Mouse (Mus musculus) hindbrain, embryonic 13.5 days (tissue): ENCODE results near the gene Nsmce3. TPM values are rescaled to one million over a fixed set of nuclear protein-coding genes. Genes with fewer than 3 reads are reported as not detected.

Experiments used
- ATAC-seq: fragments of 200-750 bp; cut with Nextera tagmentation; 2 replicates; pipeline ENCODE4 v1.8.0; 2017; ENCODE audit warnings: moderate TSS enrichment; ENCODE audit not compliant: low FRiP score
- H3K27ac ChIP-seq: fragments of 300-500 bp; sonication (generic); 2 replicates; pipeline ENCODE4 v1.5.1; 2015; ENCODE audit warnings: inconsistent platforms, mild to moderate bottlenecking, moderate library complexity
- H3K27me3 ChIP-seq: fragments of 300-500 bp; sonication (generic); 2 replicates; pipeline ENCODE4 v1.6.1; 2015; ENCODE audit warnings: mild to moderate bottlenecking, inconsistent platforms
- H3K36me3 ChIP-seq: fragments of 300-500 bp; sonication (generic); 2 replicates; pipeline ENCODE4 v1.6.1; 2015; ENCODE audit warnings: mild to moderate bottlenecking, inconsistent platforms
- H3K4me1 ChIP-seq: fragments of 300-500 bp; sonication (generic); replicated peaks from 2 replicates; pipeline ENCODE4 v1.6.1; 2015; ENCODE audit warnings: inconsistent platforms
- H3K4me2 ChIP-seq: fragments of 300-500 bp; sonication (generic); 2 replicates; pipeline ENCODE4 v1.6.1; 2015; ENCODE audit warnings: inconsistent platforms, mild to moderate bottlenecking, moderate library complexity
- H3K4me3 ChIP-seq: fragments of 300-500 bp; sonication (generic); 2 replicates; pipeline ENCODE4 v1.5.1; 2015; ENCODE audit warnings: mild to moderate bottlenecking, inconsistent platforms
- H3K9ac ChIP-seq: fragments of 300-500 bp; sonication (generic); 2 replicates; pipeline ENCODE4 v1.6.1; 2015; ENCODE audit warnings: mild to moderate bottlenecking, inconsistent platforms
- H3K9me3 ChIP-seq: fragments of 300-500 bp; sonication (generic); 2 replicates; pipeline ENCODE4 v1.6.1; 2016; ENCODE audit warnings: inconsistent platforms
- WGBS: fragments of 180-500 bp; shearing (Covaris S2); methylation state at CpG from one replicate; pipeline ENCODE4 v1.1.7; 2015; 5-methylcytosine and 5-hydroxymethylcytosine counted together
- polyA plus RNA-seq: library from polyadenylated mRNA; unstranded; fragments of >200 nt; fragmentation: Nextera tagmentation; extraction: Ambion mirVana; gene quantifications from 2 replicates; pipeline ENCODE4 v1.2.1, GENCODE M21; 2015

The Nsmce3 gene
- polyA plus RNA-seq, 1 experiment from 2014 or later, result 10.8 TPM

DNA sequence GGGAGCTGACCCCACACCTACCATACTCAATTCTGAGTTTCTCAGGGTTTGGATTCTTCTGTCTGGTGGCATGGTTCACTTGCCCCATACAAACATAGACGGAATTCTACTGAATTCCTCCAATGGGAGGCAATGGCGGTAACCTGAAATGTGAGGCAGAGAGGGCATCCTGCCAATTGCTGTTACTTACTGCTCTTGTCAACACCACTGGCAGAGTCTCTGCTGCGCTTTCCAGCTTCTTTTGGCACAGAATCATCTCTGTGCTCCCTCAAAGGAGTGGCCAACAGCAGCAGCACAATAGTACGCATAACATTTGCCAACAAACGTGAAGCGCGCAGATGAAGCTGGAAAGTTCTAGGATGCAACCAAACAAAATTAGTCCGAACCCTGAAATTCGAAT, 17.1 kb upstream of the Nsmce3 start:
- 77% methylated on average over 9 of the region's 9 CpGs for WGBS
- Histone ChIP-seq H3K4me3 (no peak overlapping the region), H3K9ac (no peak overlapping the region), H3K4me1 (peaks cover 5% of the 10 kb centered on the region; the same call in 1 of the 2 replicates), H3K27ac (no peak overlapping the region), H3K27me3 (no peaks in the 10 kb centered on the region), H3K36me3 (no peaks in the 10 kb centered on the region), H3K4me2 (no peak overlapping the region), H3K9me3 (no peaks in the 10 kb centered on the region)
- peak; percentile 49; the same call in 1 of the 2 replicates for ATAC-seq

GRCm38 (mm10) chr7:64884187-64884862, 11.5 kb upstream of the Nsmce3 start:
- peak; percentile 69; the same call in 1 of the 2 replicates for ATAC-seq
- no peaks in the 10 kb centered on the region for H3K36me3 ChIP-seq
- H3K9ac ChIP-seq, result no peak overlapping the region
- no peaks in the 10 kb centered on the region for H3K27me3 ChIP-seq
- 59% methylated on average over 11 of the region's 11 CpGs for WGBS
- peaks cover 15% of the 10 kb centered on the region for H3K4me1 ChIP-seq
- H3K4me3 ChIP-seq, result no peak overlapping the region
- H3K27ac ChIP-seq, result peak overlapping the region; percentile 35; the same call in 1 of the 2 replicates
- no peak overlapping the region for H3K4me2 ChIP-seq
- H3K9me3 ChIP-seq, result no peaks in the 10 kb centered on the region

GRCm38 (mm10) chr7:64882243-64882642, 9.4 kb upstream of the Nsmce3 start:
- no peak for ATAC-seq
- H3K9ac ChIP-seq, result no peak overlapping the region
- H3K4me3 ChIP-seq, result no peak overlapping the region
- H3K27ac ChIP-seq, result no peak overlapping the region
- no peaks in the 10 kb centered on the region for H3K27me3 ChIP-seq
- peaks cover 15% of the 10 kb centered on the region for H3K4me1 ChIP-seq
- H3K36me3 ChIP-seq, result no peaks in the 10 kb centered on the region
- H3K4me2 ChIP-seq, result no peak overlapping the region
- WGBS, result 73% methylated on average over 6 of the region's 6 CpGs
- H3K9me3 ChIP-seq, result no peaks in the 10 kb centered on the region

DNA sequence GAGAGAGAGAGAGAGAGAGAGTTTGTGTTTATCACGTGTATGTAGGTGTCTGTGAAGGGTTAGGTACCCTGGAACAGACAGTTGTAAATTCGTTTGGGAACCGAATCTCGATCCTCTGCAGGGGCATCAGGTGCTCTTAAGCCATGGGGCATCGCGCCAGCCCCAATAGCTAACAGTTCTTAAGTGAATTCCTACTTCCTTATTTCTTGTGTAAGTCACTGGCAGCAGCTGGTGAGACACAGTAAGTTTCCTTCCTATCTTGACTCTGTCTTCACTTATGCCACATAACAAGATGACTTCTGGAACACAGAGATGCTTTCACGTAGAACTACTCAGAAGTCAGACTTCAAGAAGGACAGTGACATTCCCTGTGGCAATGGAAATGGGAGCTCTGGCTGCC, 8.6 kb upstream of the Nsmce3 start:
- no peak overlapping the region for H3K27ac ChIP-seq
- no peaks in the 10 kb centered on the region for H3K9me3 ChIP-seq
- H3K4me1 ChIP-seq, result peaks cover 15% of the 10 kb centered on the region
- no peak overlapping the region for H3K4me3 ChIP-seq
- no peak for ATAC-seq
- no peaks in the 10 kb centered on the region for H3K27me3 ChIP-seq
- no peak overlapping the region for H3K9ac ChIP-seq
- WGBS, result 77% methylated on average over 7 of the region's 7 CpGs
- no peaks in the 10 kb centered on the region for H3K36me3 ChIP-seq
- H3K4me2 ChIP-seq, result no peak overlapping the region

GRCm38 (mm10) chr7:64880415-64880814, 7.6 kb upstream of the Nsmce3 start:
- WGBS, result 88% methylated on average over 5 of the region's 5 CpGs
- Histone ChIP-seq H3K9ac (no peak overlapping the region), H3K36me3 (no peaks in the 10 kb centered on the region)

GRCm38 (mm10) chr7:64874941-64875340, 2.1 kb upstream of the Nsmce3 start:
- Histone ChIP-seq H3K27ac (no peak overlapping the region), H3K9me3 (no peaks in the 10 kb centered on the region), H3K4me2 (no peak overlapping the region), H3K36me3 (no peaks in the 10 kb centered on the region), H3K4me3 (no peak overlapping the region), H3K27me3 (no peaks in the 10 kb centered on the region), H3K4me1 (peaks cover 22% of the 10 kb centered on the region), H3K9ac (no peak overlapping the region)
- ATAC-seq, result no peak
- 92% methylated on average over 4 of the region's 4 CpGs for WGBS

More at GRCm38 (mm10) chr7:64880415-64880814, 7.6 kb upstream of the Nsmce3 start:
- no peak overlapping the region for H3K27ac ChIP-seq
- H3K4me1 ChIP-seq, result peaks cover 15% of the 10 kb centered on the region
- no peak overlapping the region for H3K4me3 ChIP-seq
- no peak for ATAC-seq
- no peaks in the 10 kb centered on the region for H3K27me3 ChIP-seq
- no peak overlapping the region for H3K4me2 ChIP-seq
- H3K9me3 ChIP-seq, result no peaks in the 10 kb centered on the region

- no peaks in the 10 kb centered on the region for H3K27me3 ChIP-seq
- no peak overlapping the region; the same call in 1 of the 2 replicates for H3K9ac ChIP-seq
- no peaks in the 10 kb centered on the region for H3K9me3 ChIP-seq
- ATAC-seq, result peak; percentile 12; the same call in 1 of the 2 replicates
- 36% methylated on average over 11 of the region's 11 CpGs for WGBS
- peaks cover 37% of the 10 kb centered on the region for H3K4me1 ChIP-seq
- H3K4me3 ChIP-seq, result peak overlapping the region; percentile 89
- no peaks in the 10 kb centered on the region for H3K36me3 ChIP-seq
- H3K27ac ChIP-seq, result peak overlapping the region; percentile 73
- H3K4me2 ChIP-seq, result peak overlapping the region; percentile 95
Measured at GRCm38 (mm10) chr7:64873266-64873665, 469 bp upstream of the Nsmce3 start.

- Histone ChIP-seq H3K4me1 (peaks cover 37% of the 10 kb centered on the region), H3K9me3 (no peaks in the 10 kb centered on the region), H3K36me3 (no peaks in the 10 kb centered on the region), H3K27ac (peak overlapping the region; percentile 97), H3K4me2 (peak overlapping the region; percentile 95), H3K27me3 (no peaks in the 10 kb centered on the region), H3K9ac (peak overlapping the region; percentile 91), H3K4me3 (peak overlapping the region; percentile 89)
- WGBS, result 1% methylated on average over 33 of the region's 33 CpGs
- peak; percentile 79 for ATAC-seq
Measured at GRCm38 (mm10) chr7:64871987-64872742, 632 bp downstream of the Nsmce3 start.

GRCm38 (mm10) chr7:64869549-64870065, 3.2 kb downstream of the Nsmce3 start:
- H3K4me3 ChIP-seq, result no peak overlapping the region

DNA sequence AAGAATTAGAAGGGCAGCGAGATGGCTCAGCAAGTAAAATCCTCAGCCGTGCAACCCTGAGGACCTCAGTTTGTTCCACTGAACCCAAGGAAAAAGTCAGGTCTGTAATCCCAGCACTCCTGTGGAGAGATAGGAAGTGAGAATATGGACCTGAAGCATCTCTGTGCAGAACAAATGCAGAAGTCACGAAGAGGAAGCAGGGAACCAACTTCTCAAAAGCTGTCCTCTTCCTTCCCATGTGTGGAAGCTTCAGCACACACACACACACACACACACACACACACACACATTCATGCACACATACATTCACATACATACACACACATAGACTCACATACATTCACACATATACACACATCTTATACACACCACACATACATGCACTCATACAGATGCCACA, 9.3 kb downstream of the Nsmce3 start:
- WGBS, result 79% methylated on average over 3 of the region's 3 CpGs
- H3K4me3 ChIP-seq, result no peak overlapping the region
- no peak for ATAC-seq
- no peak overlapping the region for H3K9ac ChIP-seq
- no peak overlapping the region for H3K4me2 ChIP-seq
- peaks cover 3% of the 10 kb centered on the region; the same call in 1 of the 2 replicates for H3K36me3 ChIP-seq
- no peaks in the 10 kb centered on the region for H3K27me3 ChIP-seq
- no peak overlapping the region for H3K27ac ChIP-seq
- no peaks in the 10 kb centered on the region for H3K9me3 ChIP-seq
- H3K4me1 ChIP-seq, result peaks cover 2% of the 10 kb centered on the region

More at GRCm38 (mm10) chr7:64869549-64870065, 3.2 kb downstream of the Nsmce3 start:
- Histone ChIP-seq H3K36me3 (peaks cover 3% of the 10 kb centered on the region; the same call in 1 of the 2 replicates), H3K27me3 (no peaks in the 10 kb centered on the region), H3K4me2 (peak overlapping the region; percentile 95; the same call in 1 of the 2 replicates), H3K4me1 (peaks cover 37% of the 10 kb centered on the region), H3K9me3 (no peaks in the 10 kb centered on the region), H3K27ac (no peak overlapping the region), H3K9ac (no peak overlapping the region)
- no peak for ATAC-seq
- 84% methylated on average over 6 of the region's 6 CpGs for WGBS

DNA sequence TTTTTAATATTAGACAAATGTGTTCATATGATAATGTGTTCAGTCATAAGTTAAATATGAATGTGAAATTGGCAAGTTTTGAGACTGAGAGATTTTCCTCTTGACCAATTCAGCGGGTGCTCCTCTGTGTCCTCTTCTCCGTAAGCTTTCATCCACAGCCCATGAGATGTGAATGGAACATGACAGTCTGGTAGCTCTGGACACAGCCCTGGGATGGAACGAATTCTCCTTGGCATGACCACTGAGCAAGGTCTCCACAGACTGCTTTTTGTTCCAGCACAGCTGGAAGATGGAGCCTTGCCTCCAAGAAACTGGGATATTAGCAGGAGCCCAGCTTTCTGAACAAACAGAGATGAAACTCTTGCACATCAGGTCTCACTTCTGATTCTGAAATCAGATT, 9.8 kb downstream of the Nsmce3 start:
- Histone ChIP-seq H3K4me3 (no peak overlapping the region), H3K9ac (no peak overlapping the region), H3K4me2 (no peak overlapping the region), H3K4me1 (no peaks in the 10 kb centered on the region), H3K9me3 (no peaks in the 10 kb centered on the region), H3K36me3 (peaks cover 3% of the 10 kb centered on the region; the same call in 1 of the 2 replicates), H3K27ac (no peak overlapping the region), H3K27me3 (no peaks in the 10 kb centered on the region)
- no peak for ATAC-seq
- WGBS, result 78% methylated on average over 3 of the region's 3 CpGs

GRCm38 (mm10) chr7:64856526-64857082, 16.2 kb downstream of the Nsmce3 start:
- H3K9ac ChIP-seq, result no peak overlapping the region
- peak overlapping the region; percentile 73 for H3K27ac ChIP-seq
- H3K36me3 ChIP-seq, result no peaks in the 10 kb centered on the region
- no peak for ATAC-seq
- H3K4me2 ChIP-seq, result 0 out of 2 replicates have a peak overlapping the region, but pooled peaks have one; percentile 29
- no peaks in the 10 kb centered on the region for H3K27me3 ChIP-seq
- WGBS, result 71% methylated on average over 12 of the region's 12 CpGs
- H3K4me3 ChIP-seq, result no peak overlapping the region
- peaks cover 11% of the 10 kb centered on the region; the same call in 1 of the 2 replicates for H3K4me1 ChIP-seq
- no peaks in the 10 kb centered on the region for H3K9me3 ChIP-seq
